Mouse (Mus musculus) left cerebral cortex, postnatal 36 days (tissue): ENCODE data around the gene Ankmy1. TPM values are rescaled to one million over a fixed set of nuclear protein-coding genes. Genes with fewer than 3 reads are reported as not detected.
A peak's percentile ranks its signal among the peaks of the same experiment; 100 is the strongest.

Experiments used
- DNase-seq, 2 experiments: peaks; one replicate each; pipeline ENCODE4 v3.0.0; 2021 to 2022; ENCODE audit warnings: low spot score in 2 of 2, mixed read lengths in 1 of 2
- intact Hi-C: fragments of 180-260 bp; cut with DNase I; formaldehyde crosslinking; loops from one replicate; pipeline ENCODE4 v1.15.1; 2025
- total RNA-seq, 2 experiments: library from RNA; stranded (reverse); gene quantifications; 2 replicates each; pipeline ENCODE4 v1.2.3; 2021

The Ankmy1 gene
- under 1 TPM; 0.32 to 0.45 TPM for total RNA-seq

GRCm38 (mm10) chr1:92902786-92903185, at the start of gene Ankmy1:
Gene Ankmy1 (minus strand): TSS chr1:92902906.
- intact Hi-C loops = no loop called here
- DNase-seq = peak; percentile 60 to 68

DNA sequence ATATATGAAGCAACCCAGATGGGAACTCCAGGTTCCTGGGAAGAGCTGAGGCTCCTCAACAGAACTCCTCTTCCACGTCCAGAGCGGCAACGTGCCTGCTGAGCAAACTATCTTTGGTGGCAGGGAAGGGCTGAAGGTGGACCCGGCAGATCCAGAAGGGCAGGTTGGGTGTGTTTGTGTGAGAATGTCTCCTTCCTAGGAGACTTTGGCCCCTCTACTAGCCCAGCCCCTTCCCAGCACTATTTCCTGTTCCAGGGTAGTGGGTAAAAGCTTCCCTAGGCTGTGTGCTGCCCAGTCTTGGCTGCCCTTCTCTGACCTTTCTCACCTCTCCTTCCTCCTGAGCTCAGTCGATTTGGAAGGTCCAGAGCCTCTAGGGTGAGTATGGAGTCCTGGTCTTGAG, 47.9 kb upstream of the Ankmy1 start, which contains the start of gene Gpr35:
Gpr35 (plus strand) TSS at position 259 of the 400 bp plus-strand sequence.
- intact Hi-C loops = no loop called here
- no peak for DNase-seq

DNA sequence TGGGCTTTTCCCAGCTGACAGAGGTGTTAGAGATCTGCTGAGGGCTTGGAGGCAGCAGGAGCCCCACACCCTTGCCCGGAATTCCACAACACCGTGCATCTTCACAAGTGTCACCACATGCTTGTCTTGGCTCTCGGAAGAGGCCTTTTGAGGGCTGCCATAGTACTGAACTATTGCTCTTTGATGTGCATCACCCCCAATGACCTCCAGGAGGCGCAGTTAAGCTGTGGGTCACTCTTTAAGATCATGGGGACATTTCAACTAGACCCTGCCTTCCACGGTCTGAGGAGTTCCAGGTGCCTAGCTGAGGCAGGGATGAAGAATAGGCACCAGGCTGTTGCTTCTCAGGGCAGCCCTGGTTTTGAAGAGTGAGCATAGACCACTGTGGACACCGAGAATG, 46.7 kb upstream of the Ankmy1 start:
- intact Hi-C loops = no loop called here
- no peak for DNase-seq

GRCm38 (mm10) chr1:92947966-92948365, 45.3 kb upstream of the Ankmy1 start:
- intact Hi-C loops = no loop called here
- no peak for DNase-seq

GRCm38 (mm10) chr1:92943219-92943989, 40.7 kb upstream of the Ankmy1 start:
- DNase-seq = no peak

GRCm38 (mm10) chr1:92939746-92940145, 37.0 kb upstream of the Ankmy1 start:
- intact Hi-C loops = no loop called here

More at GRCm38 (mm10) chr1:92943219-92943989, 40.7 kb upstream of the Ankmy1 start:
- intact Hi-C loops = no loop called here

GRCm38 (mm10) chr1:92937797-92938196, 35.1 kb upstream of the Ankmy1 start:
- DNase-seq = no peak
- intact Hi-C loops = no loop called here

More at GRCm38 (mm10) chr1:92939746-92940145, 37.0 kb upstream of the Ankmy1 start:
- no peak for DNase-seq

DNA sequence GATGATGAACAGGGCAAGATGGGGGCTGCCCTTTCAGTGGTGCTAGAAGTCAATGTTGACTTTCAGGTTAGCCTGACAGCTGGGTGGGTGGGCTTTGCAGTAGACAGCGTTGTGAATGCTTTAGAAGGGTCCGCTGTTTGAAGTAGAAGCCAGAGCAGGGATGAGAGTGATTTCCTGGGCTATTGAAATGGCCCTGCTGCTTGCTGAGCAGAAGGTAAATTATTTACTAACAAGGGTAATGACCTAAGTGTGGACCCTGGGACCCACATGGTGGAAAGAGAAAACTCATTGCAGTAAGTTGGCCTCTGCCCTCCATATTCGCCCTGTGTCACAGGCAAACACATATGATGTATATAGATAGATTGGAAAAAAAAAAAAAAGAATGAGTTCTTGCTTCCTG, 33.8 kb upstream of the Ankmy1 start:
- intact Hi-C loops = no loop called here
- DNase-seq = no peak

DNA sequence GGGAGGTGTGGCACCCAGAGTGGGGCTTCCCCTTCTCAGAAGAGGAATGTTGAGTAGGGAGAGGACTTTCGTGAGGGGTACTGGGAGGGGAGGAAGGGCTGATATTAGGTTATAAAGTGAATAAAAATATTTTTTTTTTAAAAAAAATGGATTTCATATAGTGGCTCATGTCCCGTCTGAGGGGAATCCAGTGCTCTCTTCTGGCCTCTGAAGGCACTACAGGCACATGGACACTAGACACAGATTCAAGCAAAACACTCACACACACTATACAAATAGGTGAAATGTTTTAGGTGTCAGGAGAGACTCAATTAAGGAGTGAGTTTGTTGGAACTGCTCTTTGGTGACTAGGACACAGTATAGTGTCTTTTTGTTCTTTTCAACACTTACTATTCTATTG, 33.3 kb upstream of the Ankmy1 start:
- intact Hi-C loops = no loop called here
- no peak for DNase-seq

DNA sequence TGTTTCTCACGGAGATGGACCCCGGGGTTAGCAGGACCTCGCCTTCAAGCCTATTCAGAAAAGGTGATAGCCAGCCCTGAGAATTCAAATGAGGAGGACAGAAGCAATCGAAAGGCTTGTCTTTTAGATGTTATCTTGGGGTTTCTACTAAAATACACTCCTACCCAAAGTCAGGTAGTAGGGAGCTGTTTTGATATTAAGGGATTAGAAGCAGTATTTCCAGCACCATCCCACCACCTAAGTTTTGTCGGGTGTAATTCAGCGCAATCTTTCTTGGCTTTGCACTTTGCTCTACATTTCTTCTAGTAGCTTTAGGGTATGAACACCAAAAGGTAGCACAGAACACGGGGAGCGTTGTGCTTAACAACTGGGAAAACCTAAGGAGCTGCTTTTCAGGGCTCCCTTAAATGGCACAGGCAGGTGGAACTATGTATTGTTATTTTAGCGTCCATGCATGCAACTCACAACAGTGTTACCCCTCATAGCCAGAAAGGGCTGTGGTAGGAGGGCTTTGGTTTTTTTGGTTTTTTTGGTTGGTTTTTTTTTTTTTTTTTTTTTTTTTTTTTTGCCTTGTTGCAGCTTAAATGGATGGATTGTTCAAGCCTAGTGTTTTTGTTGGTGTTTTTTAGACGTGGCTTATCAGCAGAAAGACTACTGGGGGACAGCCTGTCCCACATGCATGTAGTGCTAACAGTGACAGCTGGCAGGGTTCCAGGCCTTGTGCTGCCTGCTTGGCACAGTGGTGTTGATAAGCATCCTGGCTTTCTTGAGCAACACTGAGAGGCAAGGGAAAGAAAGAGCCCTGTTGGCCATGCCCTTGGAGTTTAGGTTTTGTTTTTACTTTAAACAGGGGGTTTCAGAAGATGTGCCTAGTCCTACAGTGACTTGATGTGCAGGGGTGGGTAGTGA, 32.6 kb upstream of the Ankmy1 start:
- no peak for DNase-seq
- intact Hi-C loops = no loop called here

DNA sequence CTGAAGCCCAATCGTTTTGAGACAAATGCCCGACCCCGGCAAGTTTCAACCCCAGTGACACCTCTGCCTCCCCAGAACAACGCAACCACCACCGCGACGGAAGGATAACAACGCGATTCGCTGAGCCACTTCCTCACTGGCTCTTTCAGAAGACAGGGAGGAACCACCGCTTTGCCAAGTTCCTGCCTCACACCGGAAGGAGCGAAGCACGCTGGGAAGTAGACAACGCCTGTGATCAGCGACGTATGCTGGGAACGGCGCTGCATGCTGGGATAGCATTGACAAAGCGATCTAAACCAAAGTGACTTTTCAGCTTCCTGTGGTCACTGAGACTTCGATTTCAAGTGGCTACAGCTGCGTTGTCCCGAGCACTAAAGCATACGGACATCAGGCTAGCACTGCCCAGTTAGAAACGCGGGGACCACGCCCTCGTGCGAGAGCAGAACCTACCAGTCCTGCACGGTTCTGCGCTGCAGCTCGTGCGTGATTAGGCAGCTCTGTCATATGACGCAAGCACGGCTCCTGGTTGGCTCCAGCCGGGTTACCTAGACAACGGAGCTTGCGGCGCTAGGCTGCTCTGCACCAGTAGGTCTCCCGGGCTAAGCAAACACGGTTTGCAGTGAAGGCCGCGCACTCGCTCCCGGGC, 31.6 kb upstream of the Ankmy1 start, which contains the start of gene Capn10:
Capn10 (plus strand) TSS at position 195 of the 646 bp plus-strand sequence.
- DNase-seq = peak; percentile 97
- intact Hi-C loops = no loop called here

- intact Hi-C loops = no loop called here
- DNase-seq = no peak
Measured at GRCm38 (mm10) chr1:92933611-92934010, 30.9 kb upstream of the Ankmy1 start.

GRCm38 (mm10) chr1:92930171-92930706, 27.5 kb upstream of the Ankmy1 start:
- intact Hi-C loops = no loop called here
- no peak for DNase-seq

GRCm38 (mm10) chr1:92921496-92921895, 18.8 kb upstream of the Ankmy1 start:
- no peak for DNase-seq
- intact Hi-C loops = no loop called here

DNA sequence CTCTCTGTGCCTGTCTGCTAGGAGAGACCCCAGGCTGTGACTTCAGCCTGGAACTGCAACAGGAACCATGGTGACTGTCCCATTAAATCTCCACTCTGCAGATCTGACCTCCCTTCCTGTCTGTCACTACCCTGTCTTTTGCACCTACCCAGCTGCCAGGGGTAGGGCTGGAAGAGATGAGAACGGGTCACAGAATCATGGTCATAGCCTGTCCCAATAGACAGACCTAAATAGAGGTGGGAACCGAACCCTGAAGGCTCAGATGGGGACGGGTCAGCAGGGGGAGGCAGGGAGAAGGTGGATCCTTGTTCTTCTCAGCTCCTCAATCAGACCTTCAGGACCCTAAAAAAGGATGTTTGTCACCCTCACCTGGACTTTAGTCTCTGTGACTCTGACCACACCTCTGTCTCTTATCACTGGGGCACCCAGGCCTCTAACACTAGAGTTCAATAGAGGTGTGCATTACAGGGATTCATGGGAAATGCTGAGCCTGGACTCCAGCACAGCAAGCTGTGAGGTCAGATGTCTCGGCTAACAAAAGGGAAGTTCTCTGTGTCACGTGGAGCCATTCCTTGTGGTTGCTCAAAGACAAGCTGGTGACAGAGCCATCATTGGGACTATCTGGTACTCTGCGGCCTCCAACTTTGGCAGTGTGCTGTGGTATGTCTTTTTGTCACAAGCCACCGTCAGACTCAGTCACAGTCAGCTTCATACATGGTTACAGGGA, 17.9 kb upstream of the Ankmy1 start:
- intact Hi-C loops = no loop called here

GRCm38 (mm10) chr1:92919775-92920174, 17.1 kb upstream of the Ankmy1 start:
- intact Hi-C loops = no loop called here
- no peak for DNase-seq

More for the DNA sequence above, 17.9 kb upstream of the Ankmy1 start:
- no peak for DNase-seq

DNA sequence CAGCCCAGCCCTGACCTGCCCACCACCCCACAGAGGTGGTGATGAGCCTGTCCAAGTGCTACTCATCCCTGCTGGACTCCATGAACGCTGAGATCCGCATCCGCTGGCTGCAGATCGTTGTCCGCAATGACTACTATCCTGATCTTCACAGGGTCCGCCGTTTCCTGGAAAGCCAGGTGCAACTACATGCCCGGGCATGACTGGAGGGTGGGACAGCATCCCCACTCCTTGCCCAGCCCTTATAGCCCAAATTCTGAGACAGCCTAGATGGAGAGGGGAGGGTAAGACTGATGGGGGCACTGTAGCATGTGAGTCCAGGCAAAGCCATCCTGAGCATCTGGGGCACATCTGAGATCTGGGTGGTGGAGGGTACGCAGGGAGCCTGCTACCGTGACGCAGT, 16.4 kb upstream of the Ankmy1 start:
- intact Hi-C loops = no loop called here
- DNase-seq = no peak

DNA sequence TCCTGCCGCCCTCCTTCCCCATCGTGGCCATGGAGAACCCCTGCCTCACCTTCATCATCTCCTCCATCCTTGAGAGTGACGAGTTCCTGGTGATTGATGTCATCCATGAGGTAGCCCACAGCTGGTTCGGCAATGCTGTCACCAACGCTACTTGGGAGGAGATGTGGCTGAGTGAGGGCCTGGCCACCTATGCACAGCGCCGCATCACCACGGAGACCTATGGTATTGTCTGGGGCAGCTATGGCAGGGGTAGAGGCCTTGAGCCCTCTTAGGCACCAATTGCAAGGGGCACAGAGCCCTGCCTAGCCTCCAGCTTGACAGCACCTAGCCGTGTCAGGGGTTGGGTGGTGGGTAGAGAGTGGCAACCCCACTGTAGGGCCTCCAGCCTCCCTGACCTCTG, 14.0 kb upstream of the Ankmy1 start:
- intact Hi-C loops = no loop called here
- no peak for DNase-seq

- intact Hi-C loops = no loop called here
- DNase-seq = no peak
Measured at GRCm38 (mm10) chr1:92914993-92915392, 12.3 kb upstream of the Ankmy1 start.
